Mouse (Mus musculus) neural tube, embryonic 14.5 days (tissue): ENCODE results near the gene Ggt6. TPM values are rescaled to one million over a fixed set of nuclear protein-coding genes. Genes with fewer than 3 reads are reported as not detected.

Experiments
- ATAC-seq: fragments of 200-750 bp; cut with Nextera tagmentation; 2 replicates; pipeline ENCODE4 v1.8.0; 2017; ENCODE audit warnings: low read depth, mild to moderate bottlenecking, moderate TSS enrichment, moderate library complexity
- H3K27ac ChIP-seq: fragments of 300-500 bp; sonication (generic); 2 replicates; pipeline ENCODE4 v1.5.1; 2014; ENCODE audit warnings: low read depth, mild to moderate bottlenecking, control low read depth, low read length, moderate library complexity, mixed read lengths
- H3K27me3 ChIP-seq: fragments of 300-500 bp; sonication (generic); 2 replicates; pipeline ENCODE4 v1.6.1; 2014; ENCODE audit warnings: low read length; ENCODE audit not compliant: control insufficient read depth, insufficient read depth
- H3K36me3 ChIP-seq: fragments of 300-500 bp; sonication (generic); 2 replicates; pipeline ENCODE4 v1.6.1; 2014; ENCODE audit warnings: low read length, mixed read lengths; ENCODE audit not compliant: control insufficient read depth, insufficient read depth
- H3K4me1 ChIP-seq: fragments of 300-500 bp; sonication (generic); 2 replicates; pipeline ENCODE4 v1.6.1; 2014; ENCODE audit warnings: low read length; ENCODE audit not compliant: control insufficient read depth, insufficient read depth
- H3K4me2 ChIP-seq: fragments of 300-500 bp; sonication (generic); 2 replicates; pipeline ENCODE4 v1.6.1; 2014; ENCODE audit warnings: mild to moderate bottlenecking, low read depth, low read length, control low read depth
- H3K4me3 ChIP-seq: fragments of 300-500 bp; sonication (generic); 2 replicates; pipeline ENCODE4 v1.5.1; 2014; ENCODE audit warnings: low read depth, low read length, control low read depth, mixed read lengths
- H3K9ac ChIP-seq: fragments of 300-500 bp; sonication (generic); replicated peaks from 2 replicates; pipeline ENCODE4 v1.6.1; 2014; ENCODE audit warnings: low read depth, mild to moderate bottlenecking, control low read depth, low read length, mixed read lengths
- H3K9me3 ChIP-seq: fragments of 300-500 bp; sonication (generic); 2 replicates; pipeline ENCODE4 v1.6.1; 2016; ENCODE audit warnings: low read length; ENCODE audit not compliant: control insufficient read depth
- WGBS: fragments of 180-500 bp; shearing (Covaris S2); extraction: QIAGEN DNeasy Blood & Tissue Kit; methylation state at CpG from one replicate; pipeline ENCODE4 v1.1.7; 2014; 5-methylcytosine and 5-hydroxymethylcytosine counted together
- polyA plus RNA-seq: library from polyadenylated mRNA; unstranded; fragments of >200 nt; fragmentation: Nextera tagmentation; extraction: Ambion mirVana; gene quantifications from 2 replicates; pipeline ENCODE4 v1.2.1, GENCODE M21; 2014

Gene Ggt6
- polyA plus RNA-seq, 1 experiment from 2014 or later = not detected

DNA sequence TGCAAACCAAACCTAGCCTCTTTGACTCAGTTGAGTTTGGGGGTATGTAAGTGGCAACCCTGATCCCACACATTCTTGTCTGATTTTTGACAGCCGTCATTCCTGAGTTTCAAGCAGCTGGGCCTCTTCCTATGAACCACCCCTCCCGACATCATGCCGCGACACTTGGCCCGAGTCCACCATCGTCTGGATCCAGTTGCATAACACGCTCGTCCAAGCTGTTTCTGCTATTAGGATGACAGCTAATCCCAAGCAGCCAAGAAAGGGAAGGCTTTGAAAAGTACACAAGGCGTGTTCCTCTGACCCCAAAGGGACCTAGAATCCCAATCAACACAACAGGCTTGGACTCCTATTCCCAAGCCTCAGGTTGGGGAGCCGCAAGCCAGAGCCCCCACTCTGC, 38.3 kb upstream of the Ggt6 start:
- H3K4me3 ChIP-seq = no peak overlapping the region
- no peak overlapping the region for H3K9ac ChIP-seq
- H3K9me3 ChIP-seq = no peaks in the 10 kb centered on the region
- H3K4me2 ChIP-seq = no peak overlapping the region
- no peaks in the 10 kb centered on the region for H3K36me3 ChIP-seq
- H3K4me1 ChIP-seq = 0 out of 2 replicates have a peak, but pooled peaks cover 2% of the 10 kb centered on the region
- no peak for ATAC-seq
- H3K27me3 ChIP-seq = no peaks in the 10 kb centered on the region
- 84% methylated on average over 10 of the region's 10 CpGs for WGBS
- no peak overlapping the region for H3K27ac ChIP-seq

DNA sequence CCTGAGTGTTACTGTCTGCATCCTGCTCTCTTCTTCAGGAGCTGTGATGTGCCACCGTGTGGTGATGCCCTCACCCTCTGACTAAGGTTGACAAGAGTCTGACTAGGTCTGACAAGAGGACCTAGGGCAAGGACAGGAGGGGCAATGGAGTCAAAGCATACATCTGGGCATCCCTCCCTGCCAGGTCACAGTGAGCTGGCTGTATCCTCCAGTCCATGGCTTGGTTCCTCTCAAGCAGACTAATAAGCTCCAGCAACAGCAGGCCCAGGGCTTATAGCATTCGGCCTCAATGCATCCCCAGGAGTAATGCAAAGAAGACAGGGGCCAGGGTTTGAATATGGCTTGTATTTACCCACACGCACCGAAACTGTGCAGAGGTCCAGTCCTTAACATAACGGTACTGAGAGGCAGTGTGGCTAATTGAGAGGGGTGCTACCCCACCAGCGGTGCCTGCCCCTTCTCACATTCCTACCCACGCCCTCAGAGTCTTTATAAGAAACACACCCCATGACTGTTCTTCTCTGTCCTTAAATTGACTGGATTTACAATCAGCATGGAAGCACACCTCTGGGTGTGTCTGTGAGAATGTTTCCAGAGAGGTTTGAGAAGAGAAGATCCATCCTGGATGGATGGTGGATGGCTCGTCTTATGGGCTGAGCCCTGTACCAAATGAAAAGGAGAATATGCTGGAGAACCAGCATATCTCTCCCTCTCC, 37.4 kb upstream of the Ggt6 start:
- Histone ChIP-seq H3K4me3 (no peak overlapping the region), H3K9me3 (no peaks in the 10 kb centered on the region), H3K36me3 (no peaks in the 10 kb centered on the region), H3K4me2 (no peak overlapping the region), H3K9ac (no peak overlapping the region), H3K27me3 (no peaks in the 10 kb centered on the region), H3K27ac (no peak overlapping the region), H3K4me1 (0 out of 2 replicates have a peak, but pooled peaks cover 2% of the 10 kb centered on the region)
- WGBS = 89% methylated on average over 8 of the region's 8 CpGs
- ATAC-seq = no peak

DNA sequence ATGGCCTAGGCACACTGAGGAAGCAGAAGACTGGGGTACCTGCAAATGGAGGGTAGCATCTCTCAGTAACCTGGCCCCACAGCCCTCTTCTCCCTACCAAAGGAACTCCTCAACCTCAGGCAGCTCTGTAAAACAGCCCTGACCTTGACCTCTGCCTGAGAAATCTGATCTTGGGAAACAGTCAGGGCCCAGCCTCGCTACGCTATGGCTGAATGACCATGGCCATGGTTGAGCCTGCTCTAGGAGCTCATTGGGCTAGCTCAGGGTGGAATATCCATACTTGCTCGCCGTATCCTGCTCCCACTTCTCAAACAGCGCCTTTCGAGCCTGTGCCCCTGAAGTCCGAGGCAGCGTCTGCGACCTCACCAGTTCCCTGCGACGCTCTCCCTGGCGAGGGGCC, 34.3 kb upstream of the Ggt6 start:
- Histone ChIP-seq H3K4me2 (no peak overlapping the region), H3K36me3 (no peaks in the 10 kb centered on the region), H3K27me3 (no peaks in the 10 kb centered on the region), H3K9ac (no peak overlapping the region), H3K9me3 (no peaks in the 10 kb centered on the region), H3K4me3 (no peak overlapping the region), H3K4me1 (no peaks in the 10 kb centered on the region), H3K27ac (no peak overlapping the region)
- ATAC-seq = no peak
- WGBS = 87% methylated on average over 12 of the region's 12 CpGs

DNA sequence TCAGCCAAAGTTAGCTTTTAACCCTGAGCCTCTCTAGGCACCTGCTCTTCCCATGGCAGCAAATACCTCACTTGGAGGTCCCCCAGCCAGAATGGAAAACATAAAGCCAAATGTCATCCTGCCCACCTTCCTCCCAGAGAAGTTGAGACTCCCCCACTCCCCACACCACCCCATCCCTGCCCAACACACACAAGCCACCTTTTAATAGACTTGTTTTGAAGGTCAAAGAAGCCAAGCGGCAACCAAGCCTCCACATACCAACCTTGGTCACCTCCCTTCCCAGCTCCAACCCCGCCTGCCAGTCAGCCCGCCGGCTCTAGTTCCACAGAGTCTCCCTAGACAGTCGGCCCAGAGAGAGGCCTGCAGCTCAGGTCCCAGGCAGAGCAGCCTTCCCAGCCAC, 33.3 kb upstream of the Ggt6 start:
- 86% methylated on average over 5 of the region's 5 CpGs for WGBS
- Histone ChIP-seq H3K9me3 (no peaks in the 10 kb centered on the region), H3K27ac (no peak overlapping the region), H3K4me1 (no peaks in the 10 kb centered on the region), H3K4me2 (no peak overlapping the region), H3K27me3 (no peaks in the 10 kb centered on the region), H3K36me3 (no peaks in the 10 kb centered on the region), H3K9ac (no peak overlapping the region), H3K4me3 (no peak overlapping the region)
- ATAC-seq = no peak

DNA sequence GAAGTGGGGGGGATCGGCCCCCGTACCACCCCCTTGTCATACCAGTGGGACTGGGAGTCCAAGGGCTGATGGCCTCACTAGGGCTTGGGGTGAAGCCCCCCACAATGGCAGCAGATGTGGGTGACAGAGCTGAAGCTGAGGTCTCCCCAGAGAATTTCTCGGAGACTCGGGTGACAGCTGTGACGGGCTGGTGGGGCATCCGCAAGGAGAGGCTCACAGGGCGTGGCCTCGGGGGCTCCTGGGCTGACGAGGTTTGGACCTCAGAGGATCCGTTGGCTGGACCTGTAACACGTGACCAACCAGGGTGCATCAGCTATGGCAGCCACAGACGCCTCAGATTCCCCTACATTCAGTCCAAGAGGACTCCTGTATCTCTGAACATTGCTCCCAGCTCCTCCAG, 32.4 kb upstream of the Ggt6 start:
- Histone ChIP-seq H3K9ac (no peak overlapping the region), H3K4me2 (no peak overlapping the region), H3K27ac (no peak overlapping the region), H3K36me3 (no peaks in the 10 kb centered on the region), H3K9me3 (no peaks in the 10 kb centered on the region), H3K4me3 (no peak overlapping the region), H3K27me3 (no peaks in the 10 kb centered on the region; the same call in 1 of the 2 replicates), H3K4me1 (no peaks in the 10 kb centered on the region)
- ATAC-seq = no peak
- WGBS = 91% methylated on average over 12 of the region's 12 CpGs

DNA sequence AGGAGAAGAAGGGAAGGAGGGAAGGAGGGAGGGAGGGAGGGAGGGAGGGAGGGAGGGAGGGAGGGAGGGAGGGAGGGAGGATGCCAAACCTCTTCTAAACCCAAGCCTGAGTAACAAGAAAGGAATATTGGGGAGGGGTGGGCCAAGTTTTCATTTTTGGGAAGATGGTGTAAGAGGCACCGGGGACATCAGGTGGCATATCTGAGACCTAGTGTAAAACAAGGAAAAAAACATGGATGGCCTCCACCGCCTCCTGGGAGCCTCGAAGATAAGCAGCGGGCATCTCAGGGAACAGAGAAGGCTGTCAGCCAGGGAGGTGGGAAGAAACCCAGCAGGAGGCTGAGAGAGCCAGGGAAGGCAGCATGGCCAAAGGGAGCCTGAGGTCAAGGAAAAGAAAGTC, 29.8 kb upstream of the Ggt6 start:
- Histone ChIP-seq H3K27me3 (no peaks in the 10 kb centered on the region; the same call in 1 of the 2 replicates), H3K4me1 (peaks cover under 1% of the 10 kb centered on the region; the same call in 1 of the 2 replicates), H3K4me2 (no peak overlapping the region), H3K36me3 (no peaks in the 10 kb centered on the region), H3K9me3 (no peaks in the 10 kb centered on the region), H3K4me3 (no peak overlapping the region), H3K27ac (no peak overlapping the region), H3K9ac (no peak overlapping the region)
- no peak for ATAC-seq
- WGBS = 75% methylated on average over 4 of the region's 4 CpGs

DNA sequence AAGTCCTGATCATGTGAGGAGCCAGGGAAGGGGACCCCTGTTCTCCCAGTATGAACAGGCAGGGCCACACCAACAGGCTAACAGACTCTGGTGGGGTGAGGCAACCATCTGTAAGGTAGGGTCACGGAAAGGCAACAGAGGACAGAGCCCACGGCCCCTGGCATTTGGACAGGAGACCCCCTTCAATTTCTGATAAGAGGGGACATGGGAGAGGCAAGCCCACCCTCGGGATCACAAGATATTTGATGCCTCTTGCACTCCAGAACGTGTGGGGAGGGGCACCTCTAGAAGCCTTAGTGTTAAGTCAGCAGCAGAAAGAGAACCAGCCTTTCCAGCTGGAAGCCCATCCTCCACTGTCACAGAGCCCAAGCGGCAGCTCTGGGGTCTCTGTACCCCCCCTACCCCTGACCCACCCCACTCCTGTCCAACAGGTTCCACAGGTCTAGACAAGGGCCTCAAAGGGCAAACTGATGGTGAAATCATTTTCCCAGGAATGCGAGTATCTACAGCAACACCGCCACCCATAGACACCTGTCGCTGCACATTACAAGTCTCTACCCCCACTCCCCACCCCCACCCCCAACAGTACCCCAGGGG, 29.1 kb upstream of the Ggt6 start:
- Histone ChIP-seq H3K9ac (no peak overlapping the region), H3K4me2 (no peak overlapping the region), H3K36me3 (no peaks in the 10 kb centered on the region), H3K9me3 (no peaks in the 10 kb centered on the region), H3K4me3 (no peak overlapping the region), H3K27ac (no peak overlapping the region), H3K27me3 (peaks cover 3% of the 10 kb centered on the region; the same call in 1 of the 2 replicates), H3K4me1 (peaks cover 7% of the 10 kb centered on the region; the same call in 1 of the 2 replicates)
- WGBS = 63% methylated on average over 8 of the region's 8 CpGs
- ATAC-seq = no peak

DNA sequence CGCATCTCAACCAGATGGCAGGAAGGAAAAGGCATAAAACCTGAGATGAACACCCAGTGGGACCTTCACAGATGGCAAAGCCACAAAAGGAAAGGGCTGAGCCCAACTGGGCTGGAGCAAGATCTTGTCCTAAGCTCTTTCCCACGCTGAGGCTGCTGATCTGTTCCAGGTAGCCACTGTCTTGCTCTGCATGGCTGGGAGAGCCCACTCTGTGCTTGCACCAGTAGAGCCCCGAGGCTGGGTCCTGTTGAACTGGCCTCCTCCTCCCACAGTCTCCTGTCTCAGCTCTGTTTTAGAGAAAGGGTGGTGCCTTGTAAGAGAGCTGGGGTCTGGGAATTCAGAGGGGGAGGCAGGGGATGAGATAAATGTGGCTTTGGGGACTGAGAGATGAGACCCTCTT, 28.2 kb upstream of the Ggt6 start:
- Histone ChIP-seq H3K4me2 (no peak overlapping the region), H3K27ac (no peak overlapping the region), H3K9ac (no peak overlapping the region), H3K36me3 (no peaks in the 10 kb centered on the region), H3K9me3 (no peaks in the 10 kb centered on the region), H3K4me3 (no peak overlapping the region), H3K4me1 (peaks cover 9% of the 10 kb centered on the region; the same call in 1 of the 2 replicates), H3K27me3 (peaks cover 3% of the 10 kb centered on the region; the same call in 1 of the 2 replicates)
- WGBS = 14% methylated on average over 3 of the region's 3 CpGs
- no peak for ATAC-seq

DNA sequence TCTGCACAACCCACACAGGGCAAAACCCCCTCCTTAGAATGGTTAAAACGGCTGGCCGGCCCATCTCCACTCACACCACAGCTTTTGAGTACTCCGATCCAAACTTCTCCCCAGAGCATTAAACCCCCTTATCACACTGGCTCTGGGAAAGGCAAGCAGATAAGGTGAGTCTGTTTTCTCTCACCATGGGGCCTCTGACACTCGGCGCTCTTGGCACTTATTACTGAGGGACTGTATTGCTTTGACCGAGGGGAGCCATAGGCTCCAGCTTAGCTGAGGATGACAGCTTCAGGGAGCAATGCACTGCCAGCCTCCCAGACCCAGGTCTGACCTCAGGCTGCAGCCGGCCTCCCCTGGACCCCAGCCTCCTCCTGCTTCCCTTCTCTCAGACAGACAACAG, 27.8 kb upstream of the Ggt6 start:
- Histone ChIP-seq H3K27me3 (peaks cover 3% of the 10 kb centered on the region; the same call in 1 of the 2 replicates), H3K4me1 (peaks cover 9% of the 10 kb centered on the region; the same call in 1 of the 2 replicates), H3K9ac (no peak overlapping the region), H3K36me3 (no peaks in the 10 kb centered on the region), H3K4me2 (no peak overlapping the region), H3K4me3 (no peak overlapping the region), H3K27ac (no peak overlapping the region), H3K9me3 (no peaks in the 10 kb centered on the region)
- no peak for ATAC-seq
- 6% methylated on average over 7 of the region's 7 CpGs for WGBS
